Mouse (Mus musculus) olfactory bulb, adult 2 months (tissue): Measurements from ENCODE around the gene Mup20.
"Not testable (repeated sequence)": the region's sequence is repeated elsewhere in the genome, so short reads cannot be mapped to it uniquely, and the experiment has no call there.

Source experiments
- CTCF ChIP-seq: fragments of 200-500 bp; IDR thresholded peaks from 2 replicates; pipeline ENCODE4 v1.5.1; 2012; ENCODE audit warnings: low read depth, mild to moderate bottlenecking, low read length, moderate library complexity; ENCODE audit not compliant: insufficient read depth
- POLR2A ChIP-seq: fragments of 200-500 bp; IDR thresholded peaks from 2 replicates; pipeline ENCODE4 v1.6.1; 2012; ENCODE audit warnings: mild to moderate bottlenecking, low read depth, low read length, moderate library complexity; ENCODE audit not compliant: insufficient read depth

DNA sequence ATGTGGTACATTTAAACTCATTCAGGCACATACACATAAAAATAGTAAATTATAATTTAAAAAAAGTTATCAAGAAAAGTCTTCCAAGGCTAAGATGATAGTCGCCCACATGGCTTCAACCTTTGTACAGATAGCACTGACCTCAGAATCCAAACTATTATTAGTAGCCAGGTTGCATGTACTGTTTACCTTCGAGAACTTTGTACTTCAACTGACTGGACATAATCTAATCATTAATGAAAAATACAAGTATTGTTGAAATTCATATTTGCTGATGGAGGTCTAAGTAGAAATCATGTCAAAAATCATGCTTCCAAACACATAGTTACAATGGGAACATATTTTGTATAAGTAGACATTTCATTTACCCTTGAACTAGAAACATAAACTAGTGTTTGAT, 822 bp upstream of the Mup20 start:
- TF ChIP-seq CTCF, POLR2A: not testable (repeated sequence)
